Mouse (Mus musculus) limb, embryonic 13.5 days (tissue): Measurements from ENCODE around the gene Slc12a7. TPM values are rescaled to one million over a fixed set of nuclear protein-coding genes. Genes with fewer than 3 reads are reported as not detected.

Source experiments
- ATAC-seq: fragments of 200-750 bp; cut with Nextera tagmentation; 2 replicates; pipeline ENCODE4 v1.8.0; 2017; ENCODE audit warnings: low read depth, moderate number of reproducible peaks, moderate TSS enrichment; ENCODE audit not compliant: low FRiP score
- H3K27ac ChIP-seq: fragments of 300-500 bp; sonication (generic); 2 replicates; pipeline ENCODE4 v1.5.1; 2015; ENCODE audit warnings: inconsistent platforms, mild to moderate bottlenecking, moderate library complexity
- H3K27me3 ChIP-seq: fragments of 300-500 bp; sonication (generic); 2 replicates; pipeline ENCODE4 v1.6.1; 2015; ENCODE audit warnings: mild to moderate bottlenecking, inconsistent platforms
- H3K36me3 ChIP-seq: fragments of 300-500 bp; sonication (generic); 2 replicates; pipeline ENCODE4 v1.6.1; 2015; ENCODE audit warnings: inconsistent platforms, mild to moderate bottlenecking, moderate library complexity
- H3K4me1 ChIP-seq: fragments of 300-500 bp; sonication (generic); 2 replicates; pipeline ENCODE4 v1.6.1; 2015; ENCODE audit warnings: inconsistent platforms
- H3K4me2 ChIP-seq: fragments of 300-500 bp; sonication (generic); replicated peaks from 2 replicates; pipeline ENCODE4 v1.6.1; 2015; ENCODE audit warnings: inconsistent platforms, mild to moderate bottlenecking, moderate library complexity
- H3K4me3 ChIP-seq: fragments of 300-500 bp; sonication (generic); 2 replicates; pipeline ENCODE4 v1.5.1; 2015; ENCODE audit warnings: moderate library complexity, mild to moderate bottlenecking, inconsistent platforms
- H3K9ac ChIP-seq: fragments of 300-500 bp; sonication (generic); 2 replicates; pipeline ENCODE4 v1.6.1; 2015; ENCODE audit warnings: mild to moderate bottlenecking, inconsistent platforms
- H3K9me3 ChIP-seq: fragments of 300-500 bp; sonication (generic); 2 replicates; pipeline ENCODE4 v1.6.1; 2016; ENCODE audit warnings: inconsistent platforms
- WGBS: fragments of 180-500 bp; shearing (Covaris S2); methylation state at CpG from one replicate; pipeline ENCODE4 v1.1.7; 2015; 5-methylcytosine and 5-hydroxymethylcytosine counted together
- polyA plus RNA-seq: library from polyadenylated mRNA; unstranded; fragments of >200 nt; fragmentation: Nextera tagmentation; extraction: Ambion mirVana; gene quantifications from 2 replicates; pipeline ENCODE4 v1.2.1, GENCODE M21; 2015

Slc12a7 gene
- polyA plus RNA-seq = 25.6 and 28.2 TPM in 2 replicates

- no peaks in the 10 kb centered on the region for H3K9me3 ChIP-seq
- H3K27ac ChIP-seq = no peak within 1 kb of the TSS
- whole genome bisulfite sequencing = 5% methylated on average over 42 of the region's 48 CpGs
Observed at GRCm38 (mm10) chr13:73732742-73733700, at the start of gene Slc12a7. Gene Slc12a7 (plus strand): TSS chr13:73733094.

DNA sequence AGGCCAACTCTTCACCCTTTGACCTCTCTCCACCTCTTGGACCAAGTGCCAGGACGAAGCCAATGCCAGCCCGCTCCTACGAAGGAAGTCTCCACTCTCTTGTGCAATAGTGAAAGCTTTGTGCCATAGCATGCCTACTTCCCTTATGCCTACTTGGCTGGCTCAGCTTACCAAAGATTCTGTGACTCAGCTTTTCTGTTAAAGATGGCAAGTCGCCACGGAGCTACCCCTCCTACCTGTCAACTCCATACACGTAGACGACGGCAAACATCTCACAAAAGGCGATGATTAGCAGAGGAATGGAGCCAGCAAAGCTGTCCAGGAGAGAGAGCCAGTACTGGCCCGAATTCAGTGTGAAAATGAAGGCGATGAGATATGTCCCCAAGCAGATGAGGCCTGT, 49.2 kb upstream of the Slc12a7 start:
- no peak for ATAC-seq
- WGBS = 86% methylated on average over 11 of the region's 11 CpGs
- H3K4me1 ChIP-seq = no peaks in the 10 kb centered on the region

More at GRCm38 (mm10) chr13:73732742-73733700, at the start of gene Slc12a7:
- ATAC-seq = peak; percentile 39; the same call in 1 of the 2 replicates
- H3K4me1 ChIP-seq = peaks cover 18% of the 10 kb centered on the region
- H3K4me2 ChIP-seq = peak within 1 kb of the TSS; percentile 73
- H3K9ac ChIP-seq = peak within 1 kb of the TSS; percentile 32; the same call in 1 of the 2 replicates
- H3K36me3 ChIP-seq = no peaks in the 10 kb centered on the region
- peaks cover 17% of the 10 kb centered on the region for H3K27me3 ChIP-seq
- peak within 1 kb of the TSS; percentile 42 for H3K4me3 ChIP-seq

DNA sequence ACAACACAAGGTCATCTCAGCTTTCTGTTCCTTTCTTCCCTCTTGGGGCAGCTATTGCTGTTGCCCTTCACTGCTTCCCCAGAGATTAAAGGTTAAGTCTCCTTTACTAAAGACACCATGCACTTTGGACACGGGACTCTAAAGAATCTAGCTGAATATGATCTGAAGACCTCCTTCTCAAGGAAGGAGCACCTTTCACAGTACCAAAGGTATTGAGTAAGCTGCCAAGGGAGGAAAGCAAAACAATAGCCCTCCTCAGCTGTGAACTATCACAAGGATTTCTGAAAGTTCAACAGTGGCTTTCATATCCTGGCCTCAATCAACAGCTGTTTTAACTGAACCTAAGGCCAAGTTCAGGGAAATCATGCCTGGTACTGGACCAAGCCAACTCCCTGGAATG, 48.5 kb upstream of the Slc12a7 start:
- Histone ChIP-seq H3K9me3 (no peaks in the 10 kb centered on the region), H3K27ac (no peak overlapping the region), H3K4me2 (no peak overlapping the region), H3K4me1 (no peaks in the 10 kb centered on the region), H3K4me3 (no peak overlapping the region), H3K9ac (no peak overlapping the region), H3K36me3 (no peaks in the 10 kb centered on the region), H3K27me3 (no peaks in the 10 kb centered on the region)
- 71% methylated on average over 1 of the region's 1 CpGs for WGBS
- ATAC-seq = no peak

More for the DNA sequence above, 49.2 kb upstream of the Slc12a7 start:
- Histone ChIP-seq H3K9me3 (no peaks in the 10 kb centered on the region), H3K9ac (no peak overlapping the region), H3K4me2 (no peak overlapping the region), H3K27ac (no peak overlapping the region), H3K27me3 (no peaks in the 10 kb centered on the region), H3K36me3 (no peaks in the 10 kb centered on the region), H3K4me3 (no peak overlapping the region)

GRCm38 (mm10) chr13:73685502-73685901, 47.4 kb upstream of the Slc12a7 start:
- Histone ChIP-seq H3K27me3 (no peaks in the 10 kb centered on the region), H3K36me3 (no peaks in the 10 kb centered on the region), H3K27ac (no peak overlapping the region), H3K4me2 (no peak overlapping the region), H3K9me3 (no peaks in the 10 kb centered on the region), H3K9ac (no peak overlapping the region), H3K4me3 (no peak overlapping the region), H3K4me1 (no peaks in the 10 kb centered on the region)
- WGBS = 82% methylated on average over 6 of the region's 6 CpGs
- ATAC-seq = no peak

GRCm38 (mm10) chr13:73687601-73688000, 45.3 kb upstream of the Slc12a7 start:
- H3K4me3 ChIP-seq = no peak overlapping the region
- H3K27ac ChIP-seq = no peak overlapping the region
- H3K36me3 ChIP-seq = no peaks in the 10 kb centered on the region
- no peak overlapping the region for H3K9ac ChIP-seq
- H3K9me3 ChIP-seq = no peaks in the 10 kb centered on the region
- no peak overlapping the region for H3K4me2 ChIP-seq
- no peak for ATAC-seq
- no peaks in the 10 kb centered on the region for H3K27me3 ChIP-seq
- no peaks in the 10 kb centered on the region for H3K4me1 ChIP-seq
- WGBS = 51% methylated on average over 3 of the region's 3 CpGs

DNA sequence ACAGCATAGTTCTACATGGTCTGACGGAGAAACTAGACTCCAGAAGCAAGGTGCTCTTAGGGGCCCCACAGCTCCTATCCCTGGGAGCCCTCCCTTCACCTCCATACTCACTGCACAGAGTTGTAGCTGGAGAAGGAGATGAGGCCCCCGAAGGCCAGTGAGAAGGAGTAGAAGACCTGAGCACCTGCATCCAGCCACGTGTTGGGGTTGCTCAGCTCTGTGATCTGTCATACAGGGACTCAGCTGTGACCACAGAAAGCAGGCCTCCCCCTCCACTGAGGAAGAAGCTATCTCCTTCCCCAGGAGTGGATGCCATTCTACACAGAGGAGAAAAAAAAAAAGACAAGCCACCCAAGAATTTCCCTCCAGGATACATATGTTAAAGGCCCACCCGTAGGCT, 44.0 kb upstream of the Slc12a7 start:
- H3K27ac ChIP-seq = no peak overlapping the region
- no peak for ATAC-seq

GRCm38 (mm10) chr13:73692249-73692868, 40.5 kb upstream of the Slc12a7 start:
- WGBS = 37% methylated on average over 10 of the region's 10 CpGs
- Histone ChIP-seq H3K27me3 (no peaks in the 10 kb centered on the region), H3K9me3 (no peaks in the 10 kb centered on the region), H3K27ac (no peak overlapping the region), H3K4me2 (no peak overlapping the region), H3K4me1 (no peaks in the 10 kb centered on the region), H3K4me3 (no peak overlapping the region), H3K9ac (no peak overlapping the region), H3K36me3 (no peaks in the 10 kb centered on the region)
- ATAC-seq = peak; percentile 69; the same call in 1 of the 2 replicates

More for the DNA sequence above, 44.0 kb upstream of the Slc12a7 start:
- no peaks in the 10 kb centered on the region for H3K9me3 ChIP-seq
- no peaks in the 10 kb centered on the region for H3K27me3 ChIP-seq
- H3K4me1 ChIP-seq = no peaks in the 10 kb centered on the region
- H3K9ac ChIP-seq = no peak overlapping the region
- 82% methylated on average over 4 of the region's 4 CpGs for WGBS
- H3K4me2 ChIP-seq = no peak overlapping the region
- no peak overlapping the region for H3K4me3 ChIP-seq
- no peaks in the 10 kb centered on the region for H3K36me3 ChIP-seq

- Histone ChIP-seq H3K27me3 (no peaks in the 10 kb centered on the region), H3K36me3 (no peaks in the 10 kb centered on the region), H3K4me1 (no peaks in the 10 kb centered on the region), H3K4me2 (no peak overlapping the region), H3K9ac (no peak overlapping the region), H3K9me3 (no peaks in the 10 kb centered on the region), H3K4me3 (no peak overlapping the region), H3K27ac (no peak overlapping the region)
- no peak for ATAC-seq
- 76% methylated on average over 2 of the region's 2 CpGs for WGBS
Observed at GRCm38 (mm10) chr13:73693333-73693732, 39.6 kb upstream of the Slc12a7 start.

DNA sequence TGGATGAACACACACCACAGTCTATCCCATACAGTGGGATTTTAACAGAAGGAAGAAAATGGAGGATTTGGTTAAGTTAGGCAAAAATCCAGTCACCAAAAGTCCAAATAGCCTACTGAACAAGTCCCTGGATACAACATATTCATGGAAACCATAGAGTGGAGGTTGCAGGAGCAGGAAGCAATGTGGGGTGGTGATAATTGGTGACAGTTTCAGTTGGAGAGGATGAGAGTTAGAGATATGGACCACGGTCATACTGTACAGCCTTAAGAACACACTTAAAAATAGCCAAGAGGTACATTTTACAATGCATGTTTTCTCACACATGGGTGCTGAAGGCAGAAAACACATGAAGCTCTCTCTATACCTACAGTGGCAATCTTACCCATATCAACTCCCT, 37.9 kb upstream of the Slc12a7 start:
- Histone ChIP-seq H3K9ac (no peak overlapping the region), H3K4me3 (no peak overlapping the region), H3K4me2 (no peak overlapping the region), H3K9me3 (no peaks in the 10 kb centered on the region), H3K4me1 (no peaks in the 10 kb centered on the region), H3K27me3 (0 out of 2 replicates have a peak, but pooled peaks cover 3% of the 10 kb centered on the region), H3K27ac (no peak overlapping the region), H3K36me3 (no peaks in the 10 kb centered on the region)
- no peak for ATAC-seq
- WGBS = 86% methylated on average over 1 of the region's 1 CpGs

- 84% methylated on average over 3 of the region's 3 CpGs for WGBS
- Histone ChIP-seq H3K27me3 (0 out of 2 replicates have a peak, but pooled peaks cover 3% of the 10 kb centered on the region), H3K4me1 (no peaks in the 10 kb centered on the region), H3K36me3 (no peaks in the 10 kb centered on the region), H3K9me3 (no peaks in the 10 kb centered on the region), H3K4me2 (no peak overlapping the region), H3K9ac (no peak overlapping the region), H3K4me3 (no peak overlapping the region), H3K27ac (no peak overlapping the region)
- no peak for ATAC-seq
Observed at GRCm38 (mm10) chr13:73696529-73696928, 36.4 kb upstream of the Slc12a7 start.

DNA sequence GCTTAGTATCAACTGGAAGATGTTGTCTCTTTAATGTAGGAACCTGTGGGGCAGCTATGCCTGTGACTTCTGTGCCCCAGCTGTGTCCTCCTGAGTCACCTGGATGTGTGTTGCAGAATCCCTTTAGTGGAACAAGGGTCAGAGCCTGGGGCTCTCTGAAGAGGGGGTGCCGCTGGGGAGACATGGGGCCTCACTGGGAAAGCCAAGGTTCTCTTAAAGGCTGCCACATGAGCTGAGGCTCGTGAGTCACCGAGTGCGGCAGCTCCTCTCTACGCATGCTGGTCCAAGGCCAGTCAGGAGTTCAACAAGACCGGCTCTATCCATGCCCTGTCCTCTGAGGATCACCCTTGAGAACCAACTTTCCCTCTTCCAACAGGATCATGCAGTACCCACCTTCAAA, 33.2 kb upstream of the Slc12a7 start:
- ATAC-seq = no peak
- Histone ChIP-seq H3K9me3 (no peaks in the 10 kb centered on the region), H3K9ac (no peak overlapping the region), H3K4me3 (no peak overlapping the region), H3K4me1 (no peaks in the 10 kb centered on the region), H3K4me2 (no peak overlapping the region), H3K27ac (no peak overlapping the region), H3K36me3 (no peaks in the 10 kb centered on the region), H3K27me3 (0 out of 2 replicates have a peak, but pooled peaks cover 3% of the 10 kb centered on the region)
- whole genome bisulfite sequencing = 89% methylated on average over 6 of the region's 6 CpGs

DNA sequence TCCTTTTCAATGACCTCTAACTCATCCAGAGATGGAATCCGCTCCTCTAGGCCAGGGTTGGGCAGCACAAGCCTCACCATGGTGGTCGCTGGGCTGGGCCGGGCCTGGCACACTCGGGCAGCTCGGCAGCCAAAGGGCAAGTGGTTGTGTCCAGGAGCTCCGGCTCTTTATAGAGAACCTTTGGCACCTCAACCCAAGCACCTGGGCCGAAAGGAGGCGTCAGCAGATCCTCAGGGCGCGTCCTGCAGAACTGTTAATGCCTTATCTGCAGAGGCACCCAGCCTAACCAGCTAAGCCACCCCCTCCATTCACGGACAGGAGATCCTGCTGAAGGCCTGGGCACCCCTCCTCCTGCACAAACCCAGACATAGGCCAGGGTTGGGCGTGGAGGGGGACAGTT, 32.3 kb upstream of the Slc12a7 start:
- no peak overlapping the region for H3K4me2 ChIP-seq
- 89% methylated on average over 12 of the region's 12 CpGs for WGBS
- H3K9me3 ChIP-seq = no peaks in the 10 kb centered on the region
- no peak overlapping the region for H3K27ac ChIP-seq
- ATAC-seq = no peak
- H3K4me3 ChIP-seq = no peak overlapping the region
- no peaks in the 10 kb centered on the region for H3K4me1 ChIP-seq
- H3K27me3 ChIP-seq = 0 out of 2 replicates have a peak, but pooled peaks cover 3% of the 10 kb centered on the region
- no peak overlapping the region for H3K9ac ChIP-seq
- no peaks in the 10 kb centered on the region for H3K36me3 ChIP-seq
